Mouse (Mus musculus) kidney, embryonic 14.5 days (tissue): ENCODE measurements around the gene Zfp459. TPM values are rescaled to one million over a fixed set of nuclear protein-coding genes. Genes with fewer than 3 reads are reported as not detected.

Source experiments
- polyA plus RNA-seq: library from polyadenylated mRNA; unstranded; fragments of >200 nt; fragmentation: Nextera tagmentation; extraction: Ambion mirVana; gene quantifications from 2 replicates; pipeline ENCODE4 v1.2.1, GENCODE M21; 2014

Gene Zfp459
- polyA plus RNA-seq, 1 experiment from 2014 or later, result 2.3 TPM

Other genes with a start within 250 kb of the Zfp459 start
- gene Rsl1, start 248.2 kb downstream of the Zfp459 start, polyA plus RNA-seq, result 4.7 and 5.6 TPM in 2 replicates
- 1.3 and 2.1 TPM in 2 replicates for gene Zfp455, start 226.9 kb downstream of the Zfp459 start, polyA plus RNA-seq
- 2.1 and 3.0 TPM in 2 replicates for gene Zfp458, start 143.0 kb downstream of the Zfp459 start, polyA plus RNA-seq
- gene Zfp457, start 114.9 kb downstream of the Zfp459 start, polyA plus RNA-seq, result 0.73 and 1.5 TPM in 2 replicates
- gene Zfp595, start 88.8 kb downstream of the Zfp459 start, polyA plus RNA-seq, result 2.7 and 3.0 TPM in 2 replicates
- gene Gm28044, start 60.9 kb downstream of the Zfp459 start, polyA plus RNA-seq, result not detected in 2 replicates
- 1.4 and 1.6 TPM in 2 replicates for gene Zfp953, start 60.8 kb downstream of the Zfp459 start, polyA plus RNA-seq
- 0.38 and 0.50 TPM in 2 replicates for gene Gm28041, start 45.7 kb downstream of the Zfp459 start, polyA plus RNA-seq
- gene Zfp456, start 45.6 kb downstream of the Zfp459 start, polyA plus RNA-seq, result 1.3 and 2.2 TPM in 2 replicates
- 4.3 and 6.0 TPM in 2 replicates for gene Zfp429, start 21.6 kb downstream of the Zfp459 start, polyA plus RNA-seq
- gene Zfp874a, start 30.2 kb upstream of the Zfp459 start, polyA plus RNA-seq, result 5.6 and 10.4 TPM in 2 replicates
- 2.2 and 2.3 TPM in 2 replicates for gene Zfp874b, start 62.8 kb upstream of the Zfp459 start, polyA plus RNA-seq
- 13.5 and 16.7 TPM in 2 replicates for gene Zfp58, start 79.1 kb upstream of the Zfp459 start, polyA plus RNA-seq
- gene Gm26965, start 104.7 kb upstream of the Zfp459 start, polyA plus RNA-seq, result not detected in 2 replicates
- gene Zfp87, start 104.8 kb upstream of the Zfp459 start, polyA plus RNA-seq, result 22.5 and 28.5 TPM in 2 replicates
- gene Zfp748, start 132.4 kb upstream of the Zfp459 start, polyA plus RNA-seq, result 15.2 and 17.7 TPM in 2 replicates
- gene Zfp729b, start 188.3 kb upstream of the Zfp459 start, polyA plus RNA-seq, result 4.5 and 5.0 TPM in 2 replicates
- gene Gm49345, start 216.4 kb upstream of the Zfp459 start, polyA plus RNA-seq, result not detected in 2 replicates
- 3.6 and 5.7 TPM in 2 replicates for gene Zfp729a, start 216.4 kb upstream of the Zfp459 start, polyA plus RNA-seq